Mouse (Mus musculus) hindlimb bud, embryonic 11.5 days (tissue): Measurements from ENCODE around the gene Rps19.
"Not testable (repeated sequence)": the region's sequence is repeated elsewhere in the genome, so short reads cannot be mapped to it uniquely, and the experiment has no call there.

Experiments used
- DNase-seq: peaks from one replicate; pipeline ENCODE4 v3.0.0-alpha.2; 2012; ENCODE audit warnings: low read depth, low spot score; ENCODE audit errors: extremely low spot score

Gene Rps19

DNA sequence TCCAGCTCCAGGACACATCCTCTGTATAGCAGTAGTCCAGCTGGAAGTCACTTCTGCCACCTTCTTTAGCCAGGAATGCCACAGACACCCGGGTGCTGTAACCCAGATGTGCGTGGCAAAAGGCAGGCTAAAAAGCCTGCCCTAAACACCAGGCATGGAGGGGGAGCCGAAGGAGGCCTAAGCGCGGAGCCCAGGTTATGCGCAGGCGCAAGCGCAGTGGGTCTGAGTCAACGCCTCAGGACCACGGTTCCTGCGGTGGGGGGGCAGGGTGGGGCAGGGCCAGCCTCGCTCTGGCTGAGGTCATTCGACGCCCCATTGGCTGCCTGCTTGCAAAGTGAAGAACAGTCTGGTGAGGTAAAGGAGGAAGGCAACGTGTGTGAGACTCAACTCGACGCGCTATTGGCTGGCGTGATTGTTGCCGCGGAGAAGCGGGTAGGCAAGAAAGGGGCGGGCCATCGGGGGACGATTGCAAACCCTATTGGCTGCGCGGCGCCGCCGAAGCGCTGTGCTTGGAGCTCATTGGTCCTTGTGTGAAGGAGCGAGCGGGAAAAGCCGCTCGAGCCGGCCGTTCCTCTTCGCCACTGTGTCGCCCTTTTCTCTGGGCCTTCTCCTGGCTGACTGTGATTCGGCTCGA, 14.5 kb upstream of the Rps19 start, which contains the start of the genes Lypd4 and Dmrtc2:
Lypd4 (minus strand) TSS at position 410 of the 634 bp plus-strand sequence.
Dmrtc2 (plus strand) TSS at position 526 of the 634 bp plus-strand sequence.
- DNase-seq = no peak

GRCm38 (mm10) chr7:24877588-24877987, 6.6 kb upstream of the Rps19 start:
- no peak for DNase-seq

- no peak for DNase-seq
Observed at GRCm38 (mm10) chr7:24879620-24880019, 4.6 kb upstream of the Rps19 start.

DNA sequence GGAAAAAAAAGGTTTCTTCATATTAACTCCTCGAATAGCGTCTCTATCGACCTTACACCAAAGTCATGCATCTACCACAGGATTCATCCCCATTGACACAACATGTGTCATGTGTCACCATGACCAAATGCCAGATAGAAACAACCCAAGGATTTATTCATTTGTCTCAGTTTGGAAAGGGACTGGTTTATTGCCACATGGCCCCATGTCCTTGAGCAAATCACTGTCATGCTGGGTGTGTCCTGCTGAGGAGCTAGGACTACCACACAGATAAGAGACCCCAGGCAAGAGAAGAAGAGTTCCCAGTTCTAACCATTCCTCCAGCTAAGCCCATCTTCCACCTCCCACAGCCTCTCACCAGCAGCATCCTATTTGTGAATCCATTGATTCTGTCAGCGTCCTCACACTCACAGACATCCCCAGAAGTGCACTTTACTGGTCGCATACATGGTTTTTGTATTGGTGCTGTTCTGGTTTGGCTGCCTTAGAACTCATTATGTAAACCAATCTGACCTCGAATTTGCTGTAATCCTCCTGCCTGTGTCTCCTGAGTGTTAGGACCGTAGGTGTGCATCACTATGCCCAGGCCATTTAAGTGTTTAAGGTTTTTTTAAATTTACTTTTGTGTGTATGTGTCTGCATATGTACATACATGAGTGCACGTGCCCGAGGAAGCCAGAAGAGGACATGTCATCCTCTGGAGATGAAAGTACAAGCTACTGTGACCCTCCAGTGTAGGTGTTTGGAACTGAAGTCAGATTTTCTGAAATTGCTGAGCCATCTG, 1.6 kb upstream of the Rps19 start:
- DNase-seq = no peak

DNA sequence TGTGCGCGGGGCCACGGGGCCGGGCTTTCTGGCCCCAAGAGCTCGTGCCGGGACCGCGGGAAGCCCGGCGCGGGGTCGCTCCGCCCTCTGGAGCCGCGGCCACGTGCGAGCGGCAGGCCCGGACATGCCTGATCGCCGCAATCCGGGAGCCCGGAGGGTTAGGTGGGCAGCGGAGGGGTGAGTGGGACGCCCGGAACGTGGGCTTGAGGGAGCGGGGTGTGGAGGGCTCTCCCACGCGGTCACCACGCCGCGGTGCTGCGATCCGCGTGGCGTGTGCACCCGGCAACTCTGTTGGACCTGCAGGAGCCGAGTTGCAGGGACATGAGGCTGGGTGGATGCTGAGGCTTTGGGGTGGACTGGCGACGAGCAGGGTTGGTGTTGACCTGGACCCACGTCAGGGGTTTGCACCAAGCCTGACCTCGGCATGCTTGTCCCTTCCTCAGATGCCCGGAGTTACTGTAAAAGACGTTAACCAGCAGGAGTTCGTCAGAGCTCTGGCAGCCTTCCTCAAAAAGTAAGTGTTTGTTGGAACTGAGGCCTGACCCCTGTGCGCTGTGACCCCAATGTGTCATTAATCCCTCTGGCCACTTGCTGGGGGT, 621 bp downstream of the Rps19 start:
- DNase-seq = no peak

- no peak for DNase-seq
Observed at GRCm38 (mm10) chr7:24885468-24886307, 1.5 kb downstream of the Rps19 start.

GRCm38 (mm10) chr7:24886308-24886633, 2.1 kb downstream of the Rps19 start:
- no peak for DNase-seq

GRCm38 (mm10) chr7:24887096-24887495, 2.9 kb downstream of the Rps19 start:
- no peak for DNase-seq

DNA sequence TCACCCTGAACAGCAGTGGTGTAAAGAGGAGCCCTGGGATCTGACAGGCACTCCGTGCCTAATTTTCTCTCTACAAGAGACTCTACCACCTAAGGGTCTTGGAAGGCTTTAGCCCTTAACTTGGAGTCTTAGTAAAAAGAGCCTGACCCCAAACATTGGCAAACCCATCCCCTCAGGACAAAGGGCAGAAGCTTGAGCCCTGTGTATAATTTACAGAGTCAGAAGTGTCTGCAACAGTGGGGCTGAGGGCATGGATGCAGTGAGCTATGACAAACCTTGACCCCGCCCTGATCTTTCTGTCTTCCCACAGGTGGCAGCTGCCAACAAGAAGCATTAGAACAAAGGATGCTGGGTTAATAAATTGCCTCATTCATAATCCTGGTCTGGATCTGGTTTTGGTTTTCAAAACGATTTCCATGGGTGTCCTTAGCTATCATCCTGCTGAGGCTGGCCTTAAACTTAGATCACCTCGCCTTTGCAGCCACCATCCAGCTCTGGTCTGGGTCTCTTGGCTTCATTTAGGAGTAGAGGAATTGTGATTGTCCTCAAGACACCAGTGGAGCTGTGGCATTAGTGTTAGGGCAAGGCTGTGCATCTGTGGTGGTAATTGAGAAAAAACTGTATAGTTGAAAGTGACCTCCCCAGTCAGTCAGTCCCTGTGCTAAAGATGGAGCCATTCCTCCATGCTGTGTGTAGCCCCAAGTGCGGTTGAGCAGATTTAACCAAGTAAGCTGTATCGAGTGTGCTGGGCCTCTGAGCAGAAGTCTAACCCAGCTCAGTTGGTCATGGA, 5.5 kb downstream of the Rps19 start:
- DNase-seq = no peak

DNA sequence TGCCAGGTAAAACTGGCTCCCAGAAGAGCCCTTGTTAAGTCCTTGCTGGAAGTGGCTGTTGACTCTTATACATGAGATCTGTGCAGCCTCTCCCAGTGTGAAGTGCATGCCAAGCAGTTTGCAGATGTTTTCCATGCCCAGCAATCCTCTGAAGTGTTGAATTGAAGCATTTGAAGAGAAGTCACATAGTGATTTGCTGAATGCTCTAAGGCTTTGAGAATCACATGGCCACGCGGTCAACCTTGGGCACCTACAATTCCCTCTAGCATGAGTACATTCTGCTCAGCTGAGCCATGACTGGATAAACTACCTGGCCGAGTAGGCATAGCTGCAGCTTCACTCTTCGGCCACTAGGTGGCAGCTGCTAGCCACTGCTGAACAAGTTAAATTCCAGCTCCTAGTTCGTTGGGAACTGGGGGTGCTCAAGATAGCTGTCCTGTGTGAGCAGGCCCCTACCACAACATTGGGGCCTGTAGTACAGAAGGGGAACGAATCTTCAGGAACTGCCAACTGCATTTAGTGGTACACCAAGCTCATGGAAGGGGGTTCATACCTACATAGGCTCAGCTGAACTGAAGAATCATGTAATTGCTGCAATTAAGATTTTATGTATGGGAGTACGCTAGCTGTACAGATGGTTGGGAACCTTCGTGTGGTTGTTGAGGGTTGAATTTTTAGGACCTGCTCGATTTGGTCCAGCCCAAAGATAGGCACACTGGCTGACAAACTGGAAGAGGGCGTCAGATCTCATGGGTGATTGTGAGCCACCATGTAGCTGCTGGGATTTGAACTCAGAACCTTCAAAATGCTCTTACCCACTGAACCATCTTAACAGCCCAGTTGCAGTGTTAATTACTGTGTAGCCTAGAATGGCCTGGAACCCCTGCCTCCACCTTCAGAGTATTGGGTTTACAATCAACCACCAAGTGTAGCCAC, 6.4 kb downstream of the Rps19 start:
- DNase-seq = peak; percentile 52

DNA sequence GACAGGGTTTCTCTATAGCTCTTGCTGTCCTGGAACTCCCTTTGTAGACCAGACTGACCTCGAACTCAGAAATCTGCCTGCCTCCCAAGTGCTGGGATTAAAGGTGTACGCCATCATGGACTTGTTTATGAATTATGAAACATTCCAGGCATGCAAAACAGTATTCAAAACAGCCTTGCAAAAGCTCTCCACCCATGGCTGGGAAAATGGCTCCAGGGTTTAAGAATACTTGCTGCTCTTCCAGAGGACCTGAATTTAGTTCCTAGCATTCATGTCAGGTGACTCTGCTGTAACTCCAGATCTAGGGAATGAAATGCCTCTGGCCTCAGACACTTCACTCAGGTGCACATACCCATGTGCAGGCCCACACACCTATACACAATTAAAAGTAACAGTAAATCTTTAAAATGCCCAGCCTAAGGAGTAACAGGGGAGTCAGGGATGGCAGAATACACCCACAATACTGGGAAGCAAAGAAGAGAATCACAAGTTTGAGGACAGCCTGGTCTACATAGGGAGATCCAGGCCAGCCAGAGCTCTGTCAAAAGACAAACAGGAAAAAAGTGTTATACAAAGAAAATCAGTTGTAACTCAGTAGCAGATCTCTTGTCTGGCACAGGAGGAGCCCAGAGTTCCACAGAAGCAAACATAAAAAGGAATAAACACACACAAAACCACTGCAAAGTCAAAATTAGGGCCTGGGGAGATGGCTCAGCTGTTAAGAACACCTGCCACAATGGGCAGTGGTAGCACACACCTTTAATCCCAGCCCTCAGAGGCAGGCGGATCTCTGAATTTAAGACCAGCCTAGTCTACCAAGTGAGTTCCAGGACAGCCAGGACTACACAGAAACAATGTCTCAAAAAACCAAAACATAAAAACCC, 7.3 kb downstream of the Rps19 start:
- DNase-seq = no peak

DNA sequence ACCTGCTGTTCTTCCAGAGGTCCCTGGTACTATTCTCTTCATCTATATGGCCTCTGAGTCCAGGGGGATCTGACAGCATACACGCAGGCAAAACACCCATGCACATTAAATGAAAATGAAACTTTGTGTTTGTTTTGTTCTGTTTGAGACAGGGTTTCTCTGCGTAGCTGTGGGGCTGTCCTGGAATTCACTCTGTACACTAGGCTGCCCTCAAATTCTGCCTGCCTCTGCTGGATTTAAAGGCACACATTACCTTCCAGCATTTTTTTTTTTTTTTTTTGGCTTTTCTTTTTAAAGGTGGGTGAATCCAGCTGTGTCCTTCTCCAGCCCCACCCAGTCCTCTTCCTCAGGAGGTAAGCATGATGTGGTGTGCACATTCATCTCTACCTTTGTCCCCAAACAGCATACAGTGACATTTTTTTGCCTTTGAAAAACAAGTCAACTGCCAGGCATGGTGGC, 8.0 kb downstream of the Rps19 start:
- DNase-seq = no peak

GRCm38 (mm10) chr7:24895749-24896148, 11.6 kb downstream of the Rps19 start:
- DNase-seq = not testable (repeated sequence)

DNA sequence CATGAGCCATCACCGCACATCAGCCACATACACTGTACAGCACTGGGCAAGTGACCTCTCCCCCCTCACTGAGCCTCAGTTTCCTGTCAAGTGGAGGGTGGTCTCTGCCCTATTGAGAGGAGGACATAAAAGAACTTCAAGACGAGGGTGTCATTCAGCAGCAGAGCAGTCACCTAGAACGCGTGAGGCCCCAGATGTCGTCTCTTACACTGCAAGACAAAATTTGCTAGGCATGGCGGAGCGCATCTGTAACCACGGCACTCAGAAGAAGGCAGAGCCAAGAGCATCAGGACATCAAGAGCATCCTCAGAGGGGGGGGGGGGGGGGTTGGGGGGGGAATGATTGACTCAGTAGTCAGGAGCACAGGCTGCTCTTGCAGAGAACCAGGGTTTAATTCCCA, 12.1 kb downstream of the Rps19 start:
- no peak for DNase-seq

DNA sequence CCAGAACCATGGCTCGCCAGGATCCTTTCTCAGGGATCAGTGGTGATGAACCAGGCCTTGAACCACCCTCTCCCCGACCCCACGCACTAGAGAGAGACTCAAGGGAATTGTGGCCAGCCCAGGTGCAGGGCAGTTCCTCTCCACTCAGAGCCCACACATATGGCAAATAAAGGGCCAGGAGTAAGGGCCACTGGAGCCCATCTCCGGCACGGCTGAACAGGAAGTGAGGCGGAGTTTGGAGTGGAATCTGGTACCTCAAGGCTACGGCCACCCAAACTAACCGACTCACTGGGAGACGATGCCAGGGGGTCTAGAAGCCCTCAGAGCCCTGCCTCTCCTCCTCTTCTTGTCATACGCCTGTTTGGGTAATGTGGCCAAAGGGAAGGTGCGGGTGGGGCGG, 13.1 kb downstream of the Rps19 start, which contains the start of gene Cd79a:
Cd79a (plus strand) TSS at position 158 of the 400 bp plus-strand sequence.
- DNase-seq = no peak

DNA sequence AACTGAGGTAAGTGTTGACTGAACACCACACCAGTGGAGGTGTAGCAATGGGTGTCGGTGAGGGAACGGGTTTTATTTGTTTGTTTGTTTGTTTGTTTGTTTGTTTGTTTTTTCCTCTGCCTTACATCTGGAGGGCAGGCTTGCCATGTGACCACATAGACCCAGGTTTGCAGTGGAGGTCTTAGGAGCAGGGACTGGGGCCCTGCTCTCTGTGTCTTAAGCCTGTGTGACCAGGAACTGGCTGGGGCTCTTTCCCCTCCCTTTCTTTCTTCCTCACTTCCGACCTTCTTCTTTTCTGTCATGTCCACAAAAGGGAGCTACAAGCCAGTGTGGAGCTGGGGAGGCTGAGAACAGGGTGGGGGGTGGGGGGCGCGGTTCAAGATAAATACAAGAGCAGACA, 13.8 kb downstream of the Rps19 start:
- no peak for DNase-seq

DNA sequence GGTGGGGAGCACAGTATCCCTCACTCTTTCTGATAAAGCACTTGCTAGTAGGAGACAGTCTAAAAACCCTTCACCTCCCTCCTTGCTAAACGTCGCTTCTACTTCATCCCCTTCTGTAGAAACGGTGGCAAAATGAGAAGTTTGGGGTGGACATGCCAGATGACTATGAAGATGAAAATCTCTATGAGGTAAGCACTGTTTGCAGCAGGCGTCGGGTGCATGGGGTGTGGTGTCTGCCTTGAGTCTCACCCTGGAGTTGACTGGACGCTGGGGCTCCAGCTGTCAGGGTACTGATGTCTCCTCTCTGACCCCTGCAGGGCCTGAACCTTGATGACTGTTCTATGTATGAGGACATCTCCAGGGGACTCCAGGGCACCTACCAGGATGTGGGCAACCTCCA, 16.9 kb downstream of the Rps19 start:
- DNase-seq = no peak

GRCm38 (mm10) chr7:24901842-24902241, 17.7 kb downstream of the Rps19 start:
- no peak for DNase-seq
